Mouse (Mus musculus) forebrain, embryonic 13.5 days (tissue): ENCODE data around the gene Cntnap4. TPM values are rescaled to one million over a fixed set of nuclear protein-coding genes. Genes with fewer than 3 reads are reported as not detected.

Source experiments
- ATAC-seq: fragments of 200-750 bp; cut with Nextera tagmentation; 2 replicates; pipeline ENCODE4 v1.8.0; 2017
- H3K27ac ChIP-seq: fragments of 300-500 bp; sonication (generic); 2 replicates; pipeline ENCODE4 v1.5.1; 2015; ENCODE audit warnings: inconsistent platforms, mild to moderate bottlenecking, moderate library complexity
- H3K27me3 ChIP-seq: fragments of 300-500 bp; sonication (generic); 2 replicates; pipeline ENCODE4 v1.6.1; 2015; ENCODE audit warnings: mild to moderate bottlenecking, inconsistent platforms
- H3K36me3 ChIP-seq: fragments of 300-500 bp; sonication (generic); 2 replicates; pipeline ENCODE4 v1.6.1; 2015; ENCODE audit warnings: mild to moderate bottlenecking, inconsistent platforms; ENCODE audit not compliant: poor library complexity, severe bottlenecking
- H3K4me1 ChIP-seq: fragments of 300-500 bp; sonication (generic); 2 replicates; pipeline ENCODE4 v1.6.1; 2015; ENCODE audit warnings: inconsistent platforms
- H3K4me2 ChIP-seq: fragments of 300-500 bp; sonication (generic); 2 replicates; pipeline ENCODE4 v1.6.1; 2015; ENCODE audit warnings: inconsistent platforms, mild to moderate bottlenecking, moderate library complexity
- H3K4me3 ChIP-seq: fragments of 300-500 bp; sonication (generic); 2 replicates; pipeline ENCODE4 v1.5.1; 2015; ENCODE audit warnings: mild to moderate bottlenecking, inconsistent platforms
- H3K9ac ChIP-seq: fragments of 300-500 bp; sonication (generic); 2 replicates; pipeline ENCODE4 v1.6.1; 2015; ENCODE audit warnings: mild to moderate bottlenecking, inconsistent platforms
- H3K9me3 ChIP-seq: fragments of 300-500 bp; sonication (generic); replicated peaks from 2 replicates; pipeline ENCODE4 v1.6.1; 2016; ENCODE audit warnings: inconsistent platforms
- WGBS: fragments of 180-500 bp; shearing (Covaris S2); methylation state at CpG from one replicate; pipeline ENCODE4 v1.1.7; 2015; 5-methylcytosine and 5-hydroxymethylcytosine counted together
- polyA plus RNA-seq: library from polyadenylated mRNA; unstranded; fragments of >200 nt; fragmentation: Nextera tagmentation; extraction: Ambion mirVana; gene quantifications from 2 replicates; pipeline ENCODE4 v1.2.1, GENCODE M21; 2015

Gene Cntnap4
- polyA plus RNA-seq, 1 experiment from 2014 or later, result 6.2 TPM

DNA sequence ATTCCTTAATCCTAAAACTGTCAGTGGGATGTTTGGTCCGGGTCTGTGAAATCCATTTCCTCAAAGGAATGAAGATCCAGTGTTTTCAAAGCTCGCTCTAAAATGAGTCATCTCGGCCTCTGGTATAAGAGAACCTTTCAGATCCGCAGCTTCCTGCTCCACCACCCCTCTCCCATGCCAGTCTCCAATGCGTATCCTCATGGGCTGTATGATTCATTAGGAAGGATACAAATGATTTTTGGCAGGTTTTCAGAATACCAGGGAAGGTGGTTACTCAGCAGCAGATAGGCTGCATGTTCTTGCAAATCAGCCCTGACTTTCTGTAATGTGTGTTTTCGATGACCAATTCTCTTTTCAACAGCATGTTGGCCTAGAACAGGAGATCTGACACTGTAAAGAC, 40.3 kb downstream of the Cntnap4 start:
- no peaks in the 10 kb centered on the region for H3K9me3 ChIP-seq
- no peak overlapping the region for H3K4me3 ChIP-seq
- no peaks in the 10 kb centered on the region for H3K27me3 ChIP-seq
- no peak for ATAC-seq
- 80% methylated on average over 6 of the region's 6 CpGs for whole genome bisulfite sequencing
- no peaks in the 10 kb centered on the region for H3K4me1 ChIP-seq
- no peak overlapping the region for H3K27ac ChIP-seq
- H3K4me2 ChIP-seq, result no peak overlapping the region
- no peak overlapping the region for H3K9ac ChIP-seq
- no peaks in the 10 kb centered on the region for H3K36me3 ChIP-seq

DNA sequence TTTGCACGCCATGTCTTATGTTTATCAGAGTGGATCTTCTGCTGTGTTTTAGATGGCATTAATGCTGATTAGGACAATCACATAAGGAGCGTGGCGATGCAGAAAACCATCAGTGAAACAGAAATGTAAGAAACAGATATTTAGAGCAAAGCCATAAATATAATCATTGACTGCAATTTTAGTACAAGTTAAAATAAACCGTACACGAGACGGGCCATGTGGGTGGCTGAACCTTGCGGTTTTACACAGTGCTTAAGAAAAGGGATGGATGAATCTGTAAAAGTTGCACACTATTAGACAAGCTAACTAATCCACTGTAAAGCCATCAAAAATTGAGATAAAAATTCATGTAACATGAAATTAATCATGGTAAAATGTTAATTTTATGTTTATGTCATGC, 58.9 kb downstream of the Cntnap4 start:
- no peaks in the 10 kb centered on the region for H3K36me3 ChIP-seq
- no peaks in the 10 kb centered on the region for H3K4me1 ChIP-seq
- H3K9me3 ChIP-seq, result no peaks in the 10 kb centered on the region
- no peak overlapping the region for H3K4me3 ChIP-seq
- H3K4me2 ChIP-seq, result no peak overlapping the region
- 89% methylated on average over 7 of the region's 7 CpGs for WGBS
- no peak overlapping the region for H3K9ac ChIP-seq
- H3K27ac ChIP-seq, result no peak overlapping the region
- no peak for ATAC-seq
- no peaks in the 10 kb centered on the region for H3K27me3 ChIP-seq

DNA sequence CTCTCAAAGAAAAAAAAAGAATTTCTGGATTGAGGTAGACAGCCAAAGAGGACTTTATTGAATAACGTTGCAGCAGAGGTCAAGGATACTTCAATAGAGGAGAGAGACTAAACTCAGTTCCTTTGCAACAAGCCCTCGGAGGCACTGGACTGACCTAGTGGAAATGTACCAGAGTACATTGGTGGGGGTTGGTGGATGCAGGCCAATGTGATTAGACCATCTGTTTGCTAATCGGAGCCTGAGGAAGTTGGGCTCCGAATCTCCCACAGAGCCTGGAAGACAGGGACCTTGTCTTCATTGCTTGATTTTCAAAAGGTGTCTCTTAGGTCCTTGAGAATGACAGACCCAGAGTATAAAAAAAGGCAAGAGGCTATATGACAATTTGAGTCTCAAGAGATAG, 82.8 kb downstream of the Cntnap4 start:
- no peak overlapping the region for H3K27ac ChIP-seq
- H3K9me3 ChIP-seq, result no peaks in the 10 kb centered on the region
- WGBS, result 86% methylated on average over 4 of the region's 4 CpGs
- no peak for ATAC-seq
- H3K4me1 ChIP-seq, result 0 out of 2 replicates have a peak, but pooled peaks cover 5% of the 10 kb centered on the region
- H3K4me3 ChIP-seq, result no peak overlapping the region
- H3K27me3 ChIP-seq, result no peaks in the 10 kb centered on the region
- H3K36me3 ChIP-seq, result no peaks in the 10 kb centered on the region
- no peak overlapping the region for H3K9ac ChIP-seq
- no peak overlapping the region for H3K4me2 ChIP-seq

DNA sequence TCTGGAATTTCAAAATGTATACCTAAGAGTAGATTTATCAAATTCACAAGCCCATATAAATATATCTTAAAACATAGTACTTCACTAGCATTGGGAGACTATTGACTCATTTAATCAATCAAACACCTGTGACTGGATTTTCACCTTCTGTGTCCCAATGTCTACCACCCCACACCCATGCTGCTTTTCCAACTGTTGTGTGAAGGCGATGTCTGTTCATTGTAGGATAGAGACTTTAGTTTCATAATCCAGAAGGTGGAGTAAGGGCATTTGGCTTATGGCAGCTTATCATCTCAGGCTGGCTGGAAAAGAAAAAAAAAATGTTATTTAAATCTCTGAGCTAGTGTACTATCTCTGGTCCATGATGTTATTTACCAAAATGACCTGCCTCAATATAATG, 83.4 kb downstream of the Cntnap4 start:
- Histone ChIP-seq H3K9ac (no peak overlapping the region), H3K27ac (no peak overlapping the region), H3K4me1 (0 out of 2 replicates have a peak, but pooled peaks cover 5% of the 10 kb centered on the region), H3K9me3 (no peaks in the 10 kb centered on the region), H3K27me3 (no peaks in the 10 kb centered on the region), H3K4me2 (no peak overlapping the region), H3K36me3 (no peaks in the 10 kb centered on the region), H3K4me3 (no peak overlapping the region)
- ATAC-seq, result no peak
- WGBS, result 94% methylated on average over 1 of the region's 1 CpGs

DNA sequence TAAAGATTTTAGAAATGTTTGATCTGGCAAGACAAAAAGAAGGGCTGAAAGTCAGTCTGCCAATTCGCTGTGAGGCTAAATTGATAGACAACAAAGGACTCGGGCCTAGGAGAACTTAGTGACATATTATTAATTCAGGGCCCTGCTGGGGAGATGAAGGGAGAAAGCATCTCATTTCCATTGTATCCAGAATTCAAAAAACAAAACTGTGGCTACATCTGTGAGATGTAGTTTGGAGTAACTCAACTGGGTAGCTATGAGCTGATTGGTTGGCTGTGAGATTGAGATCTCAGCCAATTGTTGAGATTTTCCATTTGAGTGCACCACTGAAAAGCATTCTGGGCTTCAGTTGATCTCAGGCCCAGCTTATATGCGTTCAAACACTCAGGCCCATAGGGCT, 84.2 kb downstream of the Cntnap4 start:
- Histone ChIP-seq H3K4me1 (0 out of 2 replicates have a peak, but pooled peaks cover 5% of the 10 kb centered on the region), H3K27ac (no peak overlapping the region), H3K27me3 (no peaks in the 10 kb centered on the region), H3K36me3 (no peaks in the 10 kb centered on the region), H3K9me3 (no peaks in the 10 kb centered on the region), H3K4me2 (no peak overlapping the region), H3K9ac (no peak overlapping the region), H3K4me3 (no peak overlapping the region)
- 34% methylated on average over 3 of the region's 3 CpGs for whole genome bisulfite sequencing
- ATAC-seq, result peak; percentile 19; the same call in 1 of the 2 replicates

DNA sequence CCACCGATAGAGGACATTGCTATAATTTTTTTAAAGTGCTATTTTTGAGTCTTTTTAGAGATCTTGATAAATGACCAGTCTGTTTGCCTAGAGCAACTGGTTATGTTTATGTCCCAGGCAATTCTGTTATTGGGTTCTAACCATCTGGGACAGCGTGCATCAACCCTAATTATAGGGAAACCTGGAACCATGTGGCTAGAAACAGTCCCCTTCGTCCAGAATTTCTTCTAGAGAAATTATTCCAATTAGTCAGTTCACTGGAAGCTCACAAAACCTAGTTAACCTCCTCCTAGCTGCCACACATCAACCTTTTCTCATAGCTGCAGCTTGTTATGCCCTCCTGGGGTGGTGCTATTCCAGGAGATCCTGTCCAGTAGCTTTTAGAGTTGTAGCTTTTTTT, 94.2 kb downstream of the Cntnap4 start:
- H3K4me2 ChIP-seq, result no peak overlapping the region
- no peaks in the 10 kb centered on the region for H3K9me3 ChIP-seq
- no peaks in the 10 kb centered on the region for H3K36me3 ChIP-seq
- H3K27ac ChIP-seq, result no peak overlapping the region
- no peak overlapping the region for H3K4me3 ChIP-seq
- no peak overlapping the region for H3K9ac ChIP-seq
- H3K27me3 ChIP-seq, result no peaks in the 10 kb centered on the region
- ATAC-seq, result no peak
- no peaks in the 10 kb centered on the region for H3K4me1 ChIP-seq
- 59% methylated on average over 3 of the region's 3 CpGs for WGBS

DNA sequence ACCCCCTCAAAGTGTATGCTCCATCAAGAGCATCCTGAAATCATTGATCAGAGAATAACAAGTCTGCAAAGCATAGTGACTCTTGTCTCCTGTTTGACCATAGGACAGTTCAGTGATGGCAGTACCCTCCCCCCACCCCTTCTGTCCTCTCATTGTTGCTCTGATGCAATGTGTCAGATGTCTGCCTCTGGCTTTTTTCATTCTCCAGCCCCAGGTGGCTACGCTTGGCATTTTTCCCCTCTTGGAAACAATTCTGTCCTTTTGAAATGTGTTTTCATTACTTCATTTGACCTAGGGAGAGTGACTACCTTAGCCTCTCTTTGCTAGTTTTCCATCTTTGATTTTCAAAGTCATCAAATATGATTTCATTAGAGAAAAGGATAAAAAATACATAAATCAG, 104.8 kb downstream of the Cntnap4 start:
- Histone ChIP-seq H3K36me3 (no peaks in the 10 kb centered on the region), H3K27me3 (no peaks in the 10 kb centered on the region), H3K4me2 (no peak overlapping the region), H3K9me3 (no peaks in the 10 kb centered on the region), H3K4me3 (no peak overlapping the region), H3K9ac (no peak overlapping the region), H3K27ac (no peak overlapping the region), H3K4me1 (no peaks in the 10 kb centered on the region)
- ATAC-seq, result no peak
- WGBS, result 87% methylated on average over 1 of the region's 1 CpGs

DNA sequence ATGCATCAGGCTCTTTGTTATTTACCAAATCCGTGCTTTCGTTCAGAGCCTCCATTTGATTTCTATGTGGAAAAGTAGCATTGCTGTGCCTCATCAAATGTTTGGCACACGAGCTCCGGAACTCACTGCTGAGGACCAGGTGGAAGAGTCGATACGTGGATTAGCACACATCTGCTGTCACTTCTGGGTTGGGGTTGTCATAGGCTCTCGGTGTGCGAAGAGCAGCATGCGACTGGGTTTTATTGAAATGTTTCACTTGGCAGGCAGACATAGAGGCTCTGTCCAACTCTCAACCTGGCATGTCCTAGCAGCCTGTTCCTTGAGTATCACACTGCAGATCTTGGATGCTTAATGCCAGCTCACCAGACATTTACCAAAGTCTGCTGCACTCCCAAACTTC, 111.9 kb downstream of the Cntnap4 start:
- 90% methylated on average over 9 of the region's 9 CpGs for WGBS
- no peak overlapping the region for H3K4me3 ChIP-seq
- H3K27ac ChIP-seq, result no peak overlapping the region
- H3K9ac ChIP-seq, result no peak overlapping the region
- no peaks in the 10 kb centered on the region for H3K9me3 ChIP-seq
- no peaks in the 10 kb centered on the region for H3K4me1 ChIP-seq
- H3K36me3 ChIP-seq, result no peaks in the 10 kb centered on the region
- no peaks in the 10 kb centered on the region for H3K27me3 ChIP-seq
- no peak for ATAC-seq
- H3K4me2 ChIP-seq, result no peak overlapping the region

DNA sequence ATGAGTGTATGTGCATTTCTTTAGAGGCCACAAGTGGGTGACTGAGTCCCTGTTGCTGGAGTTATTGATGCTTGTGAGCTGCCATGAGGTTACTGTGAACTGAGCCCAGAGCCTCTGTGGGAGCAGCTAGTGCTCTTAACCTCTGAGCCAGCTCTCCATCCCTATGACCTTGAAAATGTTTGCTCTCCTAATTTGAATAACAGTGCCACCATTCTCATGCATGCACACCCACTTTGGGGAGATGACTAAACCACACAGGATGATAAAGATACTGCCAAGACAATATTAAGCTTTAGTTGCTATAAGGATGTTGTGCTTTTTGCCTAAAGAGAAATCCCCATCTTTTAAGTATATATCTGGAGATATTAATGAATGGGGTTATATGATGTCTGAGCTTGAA, 125.9 kb downstream of the Cntnap4 start:
- Histone ChIP-seq H3K27ac (no peak overlapping the region), H3K36me3 (no peaks in the 10 kb centered on the region), H3K4me1 (no peaks in the 10 kb centered on the region), H3K4me3 (no peak overlapping the region), H3K9ac (no peak overlapping the region), H3K9me3 (no peaks in the 10 kb centered on the region), H3K27me3 (no peaks in the 10 kb centered on the region), H3K4me2 (no peak overlapping the region)
- ATAC-seq, result no peak

DNA sequence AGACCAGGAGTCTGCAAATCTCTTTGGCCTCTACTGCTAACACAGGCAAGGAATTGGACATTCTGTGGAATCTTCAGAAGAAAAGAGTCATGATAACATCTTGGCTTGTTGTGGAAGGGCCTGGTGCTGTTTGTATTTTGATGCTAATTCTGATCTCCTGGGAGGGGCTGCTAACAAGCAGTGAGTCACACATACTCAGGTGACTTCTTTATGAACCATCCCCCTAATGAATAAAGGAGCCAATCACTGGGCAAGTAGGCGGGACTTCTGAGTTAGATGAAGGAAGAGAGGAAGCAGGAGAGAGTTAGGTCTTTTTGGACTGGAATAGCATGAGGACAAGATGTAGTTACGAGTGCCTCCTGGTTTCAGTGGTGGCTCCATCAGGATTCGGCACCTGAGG, 128.3 kb downstream of the Cntnap4 start:
- Histone ChIP-seq H3K36me3 (no peaks in the 10 kb centered on the region), H3K9ac (no peak overlapping the region), H3K27ac (no peak overlapping the region), H3K4me1 (no peaks in the 10 kb centered on the region), H3K27me3 (no peaks in the 10 kb centered on the region), H3K9me3 (no peaks in the 10 kb centered on the region), H3K4me2 (no peak overlapping the region), H3K4me3 (no peak overlapping the region)
- no peak for ATAC-seq
- 82% methylated on average over 3 of the region's 3 CpGs for WGBS

DNA sequence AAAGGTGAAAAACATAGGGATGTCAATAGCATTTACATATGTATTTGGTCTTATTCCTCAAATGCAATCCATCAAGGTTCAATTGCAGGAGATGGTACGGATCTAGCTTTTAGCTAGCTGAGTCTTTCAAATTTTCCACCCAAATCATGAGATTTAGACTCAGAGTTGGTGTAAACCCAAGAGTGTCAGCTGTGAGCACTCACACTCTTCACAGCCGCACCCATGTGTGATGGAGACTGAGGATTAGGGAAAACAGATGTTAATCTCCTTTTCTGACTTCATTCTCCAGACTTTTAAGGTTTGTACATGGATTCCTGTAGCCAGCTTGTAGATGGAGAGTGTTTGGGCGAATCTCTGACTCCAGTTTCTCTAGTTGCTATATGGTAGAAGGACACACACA, 147.1 kb downstream of the Cntnap4 start:
- Histone ChIP-seq H3K27me3 (no peaks in the 10 kb centered on the region), H3K4me3 (no peak overlapping the region), H3K9ac (no peak overlapping the region), H3K36me3 (no peaks in the 10 kb centered on the region), H3K4me1 (no peaks in the 10 kb centered on the region), H3K4me2 (no peak overlapping the region), H3K9me3 (no peaks in the 10 kb centered on the region), H3K27ac (no peak overlapping the region)
- no peak for ATAC-seq
- WGBS, result 71% methylated on average over 3 of the region's 3 CpGs

DNA sequence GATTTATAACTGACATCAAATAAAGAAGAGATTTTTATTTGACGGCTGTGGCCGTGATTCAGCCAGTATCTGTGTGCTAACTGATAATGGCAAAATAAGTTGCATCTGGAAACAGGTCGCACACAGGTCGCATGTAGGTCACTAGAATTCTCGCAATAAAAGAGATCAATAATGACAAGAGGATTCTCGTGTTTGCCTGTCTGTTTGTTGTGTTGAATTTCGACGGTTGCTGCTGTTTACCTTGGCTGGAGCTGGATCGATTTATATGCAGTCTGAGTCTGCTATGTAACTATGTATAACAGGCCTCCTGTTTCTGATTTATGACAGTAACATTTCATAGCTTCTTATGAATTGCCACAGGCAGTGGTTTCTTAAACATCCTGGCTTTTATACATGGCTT, 155.1 kb downstream of the Cntnap4 start:
- Histone ChIP-seq H3K9me3 (no peaks in the 10 kb centered on the region), H3K36me3 (no peaks in the 10 kb centered on the region), H3K4me1 (no peaks in the 10 kb centered on the region), H3K27me3 (no peaks in the 10 kb centered on the region), H3K27ac (no peak overlapping the region), H3K9ac (no peak overlapping the region), H3K4me2 (no peak overlapping the region), H3K4me3 (no peak overlapping the region)
- no peak for ATAC-seq
- 87% methylated on average over 9 of the region's 9 CpGs for WGBS

DNA sequence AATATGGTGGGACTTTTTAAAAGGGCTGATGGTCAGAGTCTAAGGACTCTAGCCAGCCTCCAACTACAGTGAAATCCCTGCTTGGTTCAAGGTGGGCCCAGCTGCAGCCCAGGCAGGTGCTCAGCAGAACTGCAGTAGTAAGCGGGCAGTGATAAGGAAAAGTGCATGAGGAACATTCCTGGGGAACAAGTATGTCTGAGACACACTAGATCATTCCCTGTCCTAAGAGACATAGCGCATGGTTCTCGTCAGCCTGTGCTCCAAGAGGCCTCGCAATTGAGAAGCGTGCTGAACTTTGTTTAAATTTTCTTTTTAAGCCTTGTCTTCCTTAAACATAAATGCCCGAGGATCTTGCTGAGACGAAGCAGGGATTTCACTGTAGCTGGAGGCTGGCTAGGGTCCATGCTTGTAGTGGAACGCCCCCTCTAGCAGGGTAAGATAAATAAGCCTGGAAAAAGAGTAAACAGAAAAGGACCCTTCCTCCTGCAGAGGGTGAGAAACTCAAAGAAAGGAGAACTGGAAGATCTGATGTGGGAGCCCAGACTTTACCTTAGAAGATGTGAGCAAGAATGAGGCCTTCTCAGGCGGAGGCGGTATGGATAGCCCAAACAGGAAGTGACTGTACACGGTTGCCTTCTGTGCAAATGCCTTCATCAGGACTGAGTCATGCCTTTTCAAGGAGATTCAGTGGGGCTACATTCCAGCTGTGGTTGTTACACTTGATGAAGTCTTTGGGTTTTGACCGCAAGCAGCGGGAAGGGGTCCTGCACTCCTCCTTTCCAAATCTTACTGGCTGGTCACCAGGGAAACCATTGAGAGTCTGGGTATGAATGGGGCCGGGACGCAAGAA, 161.0 kb downstream of the Cntnap4 start:
- H3K4me3 ChIP-seq, result no peak overlapping the region
- no peak overlapping the region for H3K9ac ChIP-seq
- H3K4me1 ChIP-seq, result no peaks in the 10 kb centered on the region
- H3K27me3 ChIP-seq, result no peaks in the 10 kb centered on the region
- no peaks in the 10 kb centered on the region for H3K9me3 ChIP-seq
- H3K4me2 ChIP-seq, result no peak overlapping the region
- 87% methylated on average over 15 of the region's 15 CpGs for WGBS
- no peak overlapping the region for H3K27ac ChIP-seq
- H3K36me3 ChIP-seq, result no peaks in the 10 kb centered on the region
- ATAC-seq, result no peak
